24 mouse cellular contexts compared by ENCODE assay signal in genomic region chr5:35366241-35367032, GRCm38 (mm10). TPM values are rescaled to one million over a fixed set of nuclear protein-coding genes. Genes with fewer than 3 reads are reported as not detected.
DNase-seq lines count a peak whose midpoint lies in the region; ATAC-seq and TF ChIP-seq lines count a peak whose summit lies in the region.
"Had no signal": no experiment of that assay in that cellular context is flagged by ENCODE, and none has a peak within 500 bp of the region (broad histone marks: within the 10 kb centered on the region; RNA-seq: fewer than 3 reads in every experiment).

No protein-coding gene starts in this region.

- ATAC-seq in liver, postnatal 0 days = 0 out of 2 replicates have a peak, but pooled peaks have one; percentile 29
- ATAC-seq in liver, embryonic 12.5 days = no peak
- ATAC-seq: forebrain, embryonic 13.5 days; forebrain, embryonic 15.5 days had no signal

- TF ChIP-seq EP300 in liver, postnatal 0 days (IDR thresholded peaks at IDR 0.05; ENCODE audit: low read depth) = no peak

- H3K27me3 ChIP-seq in liver, adult 2 months (ENCODE audit: control insufficient read depth, insufficient read depth, low read length) = no peaks in the 10 kb centered on the region
- peaks cover 4% of the 10 kb centered on the region; the same call in 1 of the 2 replicates for H3K27me3 ChIP-seq in liver, postnatal 0 days (ENCODE audit: insufficient read depth, low read length)
- peaks cover 40% of the 10 kb centered on the region for H3K27me3 ChIP-seq in liver, embryonic 12.5 days (replicated peaks)

- H3K4me3 ChIP-seq in gastrocnemius, adult 2 months = no peak overlapping the region
- no peak overlapping the region for H3K4me3 ChIP-seq in liver, adult 2 months (ENCODE audit: insufficient read depth, low read depth, low read length)
- no peak overlapping the region for H3K4me3 ChIP-seq in liver, postnatal 0 days (ENCODE audit: low read depth, low read length)
- H3K4me3 ChIP-seq in liver, embryonic 12.5 days = no peak overlapping the region
- H3K4me3 ChIP-seq: embryonic facial prominence, embryonic 13.5 days; embryonic facial prominence, embryonic 15.5 days; erythroblast, embryonic 14.5 days; forebrain, embryonic 10.5 days; forebrain, embryonic 13.5 days; forebrain, embryonic 15.5 days had no signal

- no peaks in the 10 kb centered on the region for H3K4me1 ChIP-seq in liver, adult 2 months (ENCODE audit: control insufficient read depth, insufficient read depth, low read length)
- H3K4me1 ChIP-seq in liver, postnatal 0 days (ENCODE audit: insufficient read depth) = 0 out of 2 replicates have a peak, but pooled peaks cover 2% of the 10 kb centered on the region
- H3K4me1 ChIP-seq in liver, embryonic 12.5 days = no peaks in the 10 kb centered on the region
- H3K4me1 ChIP-seq: embryonic facial prominence, embryonic 15.5 days; forebrain, embryonic 13.5 days; forebrain, embryonic 15.5 days had no signal

- DNase-seq in gastrocnemius, adult 2 months = peak; percentile 8
- DNase-seq in gastrocnemius, postnatal 10 days = no peak
- DNase-seq in liver, adult 2 months (ENCODE audit: extremely low read depth, low read depth, low spot score) = peak; percentile 25
- no peak for DNase-seq in liver
- no peak for DNase-seq in liver, postnatal 0 days
- DNase-seq: adrenal gland, adult 2 months; adrenal gland, postnatal 10 days; adrenal gland, postnatal 25 days; cerebellum, adult 11 months; cerebellum, adult 18-20 months; cerebellum, adult 8-10 months; cerebellum, adult 9-11 months; cerebellum, postnatal 14 days; cerebellum, postnatal 36 days had no signal

- H3K36me3 ChIP-seq in liver, adult 2 months (ENCODE audit: control insufficient read depth, insufficient read depth, low read length) = no peaks in the 10 kb centered on the region
- H3K36me3 ChIP-seq in liver, postnatal 0 days (replicated peaks; ENCODE audit: insufficient read depth, low read length) = no peaks in the 10 kb centered on the region
- no peaks in the 10 kb centered on the region for H3K36me3 ChIP-seq in liver, embryonic 12.5 days
- H3K36me3 ChIP-seq: embryonic facial prominence, embryonic 13.5 days; embryonic facial prominence, embryonic 15.5 days; forebrain, embryonic 10.5 days; forebrain, embryonic 15.5 days had no signal

- no peak for TF ChIP-seq POLR2A in liver, adult 2 months (IDR thresholded peaks at IDR 0.05; ENCODE audit: extremely low read depth, insufficient read depth, low read length)

- H3K4me2 ChIP-seq in liver, postnatal 0 days (ENCODE audit: low read depth, low read length) = no peak overlapping the region
- no peak overlapping the region for H3K4me2 ChIP-seq in liver, embryonic 12.5 days
- H3K4me2 ChIP-seq: embryonic facial prominence, embryonic 13.5 days; embryonic facial prominence, embryonic 15.5 days; forebrain, embryonic 13.5 days; forebrain, embryonic 15.5 days had no signal

- no peaks in the 10 kb centered on the region for H3K9me3 ChIP-seq in liver, postnatal 0 days (ENCODE audit: low read length)
- H3K9me3 ChIP-seq in liver, embryonic 12.5 days (replicated peaks) = no peaks in the 10 kb centered on the region; the same call in 1 of the 2 replicates
- H3K9me3 ChIP-seq: embryonic facial prominence, embryonic 13.5 days; embryonic facial prominence, embryonic 15.5 days; forebrain, embryonic 10.5 days; forebrain, embryonic 13.5 days; forebrain, embryonic 15.5 days had no signal

- intact Hi-C loops in gastrocnemius, adult 2 months (cut with DNase I) = no loop called here

- H3K27ac ChIP-seq in gastrocnemius, adult 2 months = no peak overlapping the region
- H3K27ac ChIP-seq in liver, adult 2 months (replicated peaks; ENCODE audit: insufficient read depth, low read depth, low read length) = no peak overlapping the region
- no peak overlapping the region for H3K27ac ChIP-seq in liver, postnatal 0 days (ENCODE audit: low read depth)
- no peak overlapping the region for H3K27ac ChIP-seq in liver, embryonic 12.5 days
- H3K27ac ChIP-seq: embryonic facial prominence, embryonic 13.5 days; embryonic facial prominence, embryonic 15.5 days; forebrain, embryonic 10.5 days; forebrain, embryonic 13.5 days; forebrain, embryonic 15.5 days had no signal

- TF ChIP-seq CTCF in gastrocnemius, adult 2 months (IDR thresholded peaks at IDR 0.05) = no peak
- TF ChIP-seq CTCF in liver, adult 2 months (IDR thresholded peaks at IDR 0.05; ENCODE audit: low read depth, low read length) = no peak
- TF ChIP-seq CTCF in liver, postnatal 0 days (IDR thresholded peaks at IDR 0.05; ENCODE audit: low read depth) = no peak

- H3K9ac ChIP-seq in liver, adult 2 months (ENCODE audit: low read depth, low read length) = no peak overlapping the region
- no peak overlapping the region for H3K9ac ChIP-seq in liver, postnatal 0 days (replicated peaks)
- no peak overlapping the region for H3K9ac ChIP-seq in liver, embryonic 12.5 days
- H3K9ac ChIP-seq: embryonic facial prominence, embryonic 13.5 days; embryonic facial prominence, embryonic 15.5 days; forebrain, embryonic 13.5 days; forebrain, embryonic 15.5 days had no signal

- no peaks in the 10 kb centered on the region for H3K79me2 ChIP-seq in liver, adult 2 months (ENCODE audit: control insufficient read depth, insufficient read depth, low read length)

- 40% methylated on average over 20 of the region's 20 CpGs for WGBS in liver, adult 2 months
- 49% methylated on average over 20 of the region's 20 CpGs for WGBS in liver, postnatal 0 days (ENCODE audit: insufficient replicate concordance)
- 61% methylated on average over 20 of the region's 20 CpGs for WGBS in liver, embryonic 12.5 days (ENCODE audit: insufficient replicate concordance)

RNA-seq across cellular contexts. Expression of gene Hmx1, which starts 22.5 kb away (rescaled TPM):
- not detected for total RNA-seq in gastrocnemius, adult 2 months (2021)
- total RNA-seq in gastrocnemius, postnatal 10 days (2021) = not detected
- total RNA-seq in liver, adult 2 months (2014; rRNA removed) = not detected in 2 replicates
- not detected in 2 replicates for polyA plus RNA-seq in liver, adult 2 months (2012; rRNA removed)
- not detected in 2 replicates for polyA plus RNA-seq in liver, postnatal 0 days (2015; fragmentation: Nextera tagmentation; extraction: Ambion mirVana)
- 0.32 TPM in 1 of 2 replicates, not detected in the other for polyA plus RNA-seq in liver, embryonic 12.5 days (2016; fragmentation: Nextera tagmentation; extraction: Ambion mirVana)
- total RNA-seq: adrenal gland, adult 2 months; adrenal gland, postnatal 25 days; common myeloid progenitor, adult 5-6 weeks; MEL had no signal
- polyA plus RNA-seq: adrenal gland, adult 2 months; C2C12; erythroblast, embryonic 14.5 days; forebrain, embryonic 13.5 days; forebrain, embryonic 15.5 days had no signal

Comparison
In these comparisons a context has a peak if more than half of its experiments do, and no peak if none do; other contexts are left out.
1. DNase-seq: peak in gastrocnemius, adult 2 months (single experiment) and liver, adult 2 months (single experiment); none in gastrocnemius, postnatal 10 days (single experiment), liver (single experiment) and liver, postnatal 0 days (single experiment).